Mouse (Mus musculus) retina, postnatal 7 days (tissue): ENCODE measurements at regions not wholly inside any gene's neighbourhood (a gene's known extent, or its start where the extent isn't known, plus 50 kb on each side); places are given as distances from the start of the nearest gene placed in this dataset.
"Not testable (repeated sequence)": the region's sequence is repeated elsewhere in the genome, so short reads cannot be mapped to it uniquely, and the experiment has no call there.

Source experiments
- DNase-seq: peaks from one replicate; pipeline ENCODE4 v3.0.0-alpha.2; 2012; ENCODE audit warnings: low read depth, low spot score

DNA sequence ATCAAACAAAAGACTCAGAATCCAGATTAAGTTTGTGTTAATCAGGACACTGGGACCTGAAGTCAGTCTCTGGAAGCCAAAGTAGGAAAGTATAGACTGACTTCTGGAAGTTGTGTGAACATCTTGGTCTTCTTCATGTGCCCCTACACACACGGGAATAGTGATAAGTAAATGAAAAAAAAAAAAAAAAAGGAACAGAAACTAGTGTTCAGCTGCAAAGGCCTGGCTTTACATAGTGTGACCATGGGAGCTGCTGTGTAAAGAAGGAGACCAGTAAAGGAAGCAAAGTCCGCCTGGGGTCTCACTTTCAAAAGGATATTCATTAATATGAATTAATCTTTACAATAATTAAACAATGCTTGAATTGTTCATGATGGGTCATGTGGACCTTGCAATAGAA lies 190.6 kb upstream of the Tmc3 start:
- no peak for DNase-seq

GRCm38 (mm10) chr7:83399668-83400067 lies 185.1 kb upstream of the Tmc3 start:
- DNase-seq = no peak

DNA sequence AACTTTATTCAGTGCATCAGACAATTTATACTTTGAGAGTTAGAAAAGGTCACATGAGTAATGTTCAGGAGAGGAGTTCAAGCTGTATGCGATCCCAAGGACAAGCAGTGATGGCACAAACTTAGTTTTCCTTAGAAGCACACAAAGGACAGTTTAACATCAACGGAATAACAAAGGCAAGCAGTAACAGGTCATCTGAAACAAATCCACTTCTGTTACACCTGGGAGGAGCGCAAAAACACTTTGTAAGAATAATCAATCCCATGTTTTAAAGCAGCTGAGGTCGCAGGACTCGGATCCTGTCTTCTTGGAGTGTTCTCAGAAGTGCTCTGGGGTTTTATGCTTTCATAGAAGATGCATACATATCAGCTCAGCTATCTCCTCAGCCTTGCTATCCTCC lies 183.7 kb upstream of the Tmc3 start:
- DNase-seq = no peak

DNA sequence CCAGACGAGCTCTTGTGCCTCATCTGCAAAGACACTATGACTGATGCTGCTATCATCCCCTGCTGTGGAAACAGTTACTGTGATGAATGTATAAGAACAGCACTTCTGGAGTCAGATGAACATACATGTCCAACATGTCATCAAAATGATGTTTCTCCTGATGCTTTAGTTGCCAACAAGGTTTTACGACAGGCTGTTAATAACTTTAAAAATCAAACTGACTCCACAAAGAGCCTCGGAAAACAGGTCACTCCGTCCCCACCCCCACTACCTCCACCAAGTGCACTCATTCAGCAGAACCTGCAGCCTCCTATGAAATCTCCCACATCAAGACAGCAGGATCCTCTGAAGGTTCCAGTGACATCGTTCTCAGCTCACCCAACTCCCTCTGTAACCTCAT lies 172.0 kb upstream of the Tmc3 start:
- DNase-seq = not testable (repeated sequence)

- no peak for DNase-seq
Observed at GRCm38 (mm10) chr7:83429929-83430556, 154.7 kb upstream of the Tmc3 start.

- no peak for DNase-seq
Observed at GRCm38 (mm10) chr7:83431094-83431493, 153.6 kb upstream of the Tmc3 start.

- DNase-seq = no peak
Observed at GRCm38 (mm10) chr7:83432843-83433242, 151.9 kb upstream of the Tmc3 start.

GRCm38 (mm10) chr7:83433959-83434715 lies 150.6 kb upstream of the Tmc3 start:
- no peak for DNase-seq

GRCm38 (mm10) chr7:83438538-83439393 lies 146.0 kb upstream of the Tmc3 start:
- no peak for DNase-seq

- DNase-seq = no peak
Observed at GRCm38 (mm10) chr7:83443596-83444278, 141.0 kb upstream of the Tmc3 start.

DNA sequence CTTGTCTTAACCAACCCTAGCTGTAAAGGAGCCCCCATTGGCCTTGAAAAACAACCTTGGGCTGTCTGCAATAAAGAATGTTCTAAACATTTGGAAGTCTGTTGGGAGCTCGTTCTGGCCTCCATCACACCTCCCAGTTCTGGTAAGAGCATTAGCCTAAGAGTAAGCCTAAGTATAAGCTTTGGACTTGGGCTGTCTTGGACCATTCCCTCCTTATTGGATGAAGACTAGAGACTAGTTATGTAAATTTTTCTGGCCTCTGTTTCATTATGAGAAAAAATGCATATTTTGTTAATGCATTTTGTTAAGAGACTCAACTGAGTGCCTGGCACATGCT lies 140.5 kb upstream of the Tmc3 start:
- DNase-seq = no peak

GRCm38 (mm10) chr7:83445181-83445926 lies 139.4 kb upstream of the Tmc3 start:
- no peak for DNase-seq

DNA sequence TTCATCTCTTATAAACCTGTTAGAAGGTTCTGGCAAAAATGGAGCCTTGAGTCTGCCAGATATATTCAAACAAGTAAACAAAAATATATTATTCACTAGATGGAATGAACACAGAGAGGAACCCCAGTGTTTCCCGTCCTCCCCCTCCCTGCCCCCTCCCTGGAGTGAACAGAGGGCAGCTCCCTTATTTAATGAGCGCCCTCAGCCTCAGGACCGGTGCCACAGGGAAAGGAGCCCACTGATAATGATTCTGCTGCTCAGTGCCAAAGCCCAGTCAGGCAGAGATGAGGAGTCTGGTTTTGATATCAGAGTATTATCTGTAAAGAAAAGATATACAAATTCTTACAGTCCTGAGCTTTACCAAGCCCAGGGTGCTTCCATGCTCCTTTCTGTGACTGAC lies 134.4 kb upstream of the Tmc3 start:
- DNase-seq = no peak

GRCm38 (mm10) chr7:83452309-83452708 lies 132.4 kb upstream of the Tmc3 start:
- no peak for DNase-seq

- DNase-seq = no peak
Observed at GRCm38 (mm10) chr7:83459520-83459919, 125.2 kb upstream of the Tmc3 start.

DNA sequence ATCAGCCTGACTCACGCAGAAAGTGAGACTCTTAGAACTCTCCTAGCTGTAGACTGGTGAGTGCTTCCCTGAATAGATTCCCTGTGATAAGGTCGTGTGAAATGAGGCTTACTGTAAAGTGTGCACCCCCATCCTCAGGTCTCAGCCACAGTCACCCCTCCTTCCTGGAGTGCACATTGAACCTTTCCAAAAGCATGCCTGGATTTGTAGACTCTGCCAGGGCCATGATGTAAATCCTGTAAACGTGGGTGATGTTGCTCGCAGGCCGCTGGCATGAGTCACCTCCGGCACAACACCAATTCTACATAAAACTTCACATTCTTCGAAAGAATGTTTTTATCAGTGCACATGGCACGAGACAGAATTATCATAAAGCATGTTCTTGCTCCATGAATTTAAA lies 117.7 kb upstream of the Tmc3 start:
- no peak for DNase-seq

GRCm38 (mm10) chr7:83469856-83470255 lies 114.9 kb upstream of the Tmc3 start:
- not testable (repeated sequence) for DNase-seq

- DNase-seq = no peak
Observed at GRCm38 (mm10) chr7:83471111-83471510, 113.6 kb upstream of the Tmc3 start.

- no peak for DNase-seq
Observed at GRCm38 (mm10) chr7:83474471-83474870, 110.3 kb upstream of the Tmc3 start.

- no peak for DNase-seq
Observed at GRCm38 (mm10) chr7:83474986-83475385, 109.7 kb upstream of the Tmc3 start.

DNA sequence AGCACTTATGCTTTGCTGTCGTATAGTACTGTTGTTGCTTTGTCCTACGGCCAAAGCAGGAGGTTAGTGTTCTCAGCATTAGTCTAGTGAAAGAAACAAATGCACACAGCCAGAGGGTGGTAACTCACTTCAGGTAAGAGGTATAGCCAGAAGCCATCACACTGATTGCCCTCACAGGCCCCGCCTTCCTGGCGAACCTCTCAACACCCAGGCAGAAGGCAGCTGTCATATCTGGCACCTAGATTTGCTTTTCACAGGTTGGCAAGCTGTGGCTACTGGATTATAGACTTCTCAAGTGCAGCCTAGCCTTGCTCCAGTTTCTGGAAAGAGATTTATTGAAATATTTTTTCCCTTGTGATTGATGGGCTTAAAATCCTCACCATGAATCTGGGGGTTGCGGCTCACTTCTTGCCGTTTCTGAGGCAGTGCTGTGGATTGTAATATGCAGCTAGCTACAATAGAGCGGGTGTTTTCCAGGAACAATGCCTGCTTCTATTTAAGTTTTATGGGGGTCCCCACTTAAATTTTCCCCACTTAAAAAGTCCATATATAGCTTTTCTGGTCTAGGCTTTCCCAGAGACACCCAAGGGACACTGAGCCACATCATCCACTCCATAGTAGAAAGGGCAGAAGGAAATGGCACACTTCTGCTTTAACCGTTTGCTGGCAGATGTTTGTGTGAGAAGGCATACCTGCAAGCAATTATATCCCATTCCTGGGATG lies 109.1 kb upstream of the Tmc3 start:
- no peak for DNase-seq
